Mouse (Mus musculus) hindbrain, embryonic 10.5 days (tissue): Measurements from ENCODE around the gene Lck. TPM values are rescaled to one million over a fixed set of nuclear protein-coding genes. Genes with fewer than 3 reads are reported as not detected.

Source experiments
- DNase-seq: peaks from one replicate; pipeline ENCODE4 v3.0.0-alpha.2; 2017; ENCODE audit warnings: low spot score
- H3K27ac ChIP-seq: fragments of 300-500 bp; sonication (generic); 2 replicates; pipeline ENCODE4 v1.5.1; 2016; ENCODE audit warnings: mild to moderate bottlenecking, moderate library complexity
- H3K27me3 ChIP-seq: fragments of 300-500 bp; sonication (generic); 2 replicates; pipeline ENCODE4 v1.6.1; 2016; ENCODE audit warnings: mild to moderate bottlenecking; ENCODE audit not compliant: poor library complexity, insufficient read depth, severe bottlenecking
- H3K36me3 ChIP-seq: fragments of 300-500 bp; sonication (generic); 2 replicates; pipeline ENCODE4 v1.6.1; 2016; ENCODE audit warnings: mild to moderate bottlenecking, moderate library complexity
- H3K4me1 ChIP-seq: fragments of 300-500 bp; sonication (generic); replicated peaks from 2 replicates; pipeline ENCODE4 v1.6.1; 2016; ENCODE audit warnings: mild to moderate bottlenecking
- H3K4me3 ChIP-seq: fragments of 300-500 bp; sonication (generic); 2 replicates; pipeline ENCODE4 v1.5.1; 2016; ENCODE audit warnings: mild to moderate bottlenecking, moderate library complexity
- H3K9me3 ChIP-seq: fragments of 300-500 bp; sonication (generic); 2 replicates; pipeline ENCODE4 v1.6.1; 2016; ENCODE audit warnings: mild to moderate bottlenecking, moderate library complexity
- WGBS: fragments of 180-500 bp; shearing (Covaris S2); methylation state at CpG from one replicate; pipeline ENCODE4 v1.1.7; 2016; 5-methylcytosine and 5-hydroxymethylcytosine counted together
- polyA plus RNA-seq: library from polyadenylated mRNA; unstranded; fragments of >200 nt; fragmentation: Nextera tagmentation; extraction: Ambion mirVana; gene quantifications from 2 replicates; pipeline ENCODE4 v1.2.1, GENCODE M21; 2016

The Lck gene
- polyA plus RNA-seq, 1 experiment from 2014 or later = 6.5 TPM

DNA sequence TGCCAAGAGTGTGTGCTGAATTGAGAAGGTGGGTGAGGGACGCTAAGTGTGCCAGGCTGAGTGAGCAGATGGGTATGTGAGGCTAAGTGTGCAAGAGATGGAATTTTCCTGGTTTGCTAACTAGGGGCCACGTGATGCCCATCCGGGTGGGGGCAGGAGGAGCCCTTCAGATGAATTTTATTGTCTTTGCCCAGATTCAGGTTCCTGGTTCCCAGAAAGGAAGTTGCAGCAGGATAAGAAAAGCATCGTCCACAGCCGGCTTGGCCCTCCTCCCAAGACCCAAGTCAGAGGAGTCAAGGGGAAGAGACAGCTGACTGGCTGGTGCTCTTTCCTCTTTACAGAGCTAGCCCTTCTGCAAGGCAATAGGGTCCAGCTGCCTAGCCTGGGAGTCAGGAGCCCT lies 5.0 kb upstream of the Lck start, which contains the start of gene Fam167b:
Fam167b (minus strand) TSS at position 84 of the 400 bp plus-strand sequence.
- H3K36me3 ChIP-seq = no peaks in the 10 kb centered on the region
- H3K27me3 ChIP-seq = peaks cover 5% of the 10 kb centered on the region; the same call in 1 of the 2 replicates
- no peaks in the 10 kb centered on the region for H3K9me3 ChIP-seq
- 82% methylated on average over 5 of the region's 5 CpGs for WGBS
- no peak for DNase-seq
- H3K4me3 ChIP-seq = 0 out of 2 replicates have a peak within 1 kb of the TSS, but pooled peaks have one; percentile 24
- H3K4me1 ChIP-seq = peaks cover 16% of the 10 kb centered on the region
- peak within 1 kb of the TSS; percentile 69; the same call in 1 of the 2 replicates for H3K27ac ChIP-seq

DNA sequence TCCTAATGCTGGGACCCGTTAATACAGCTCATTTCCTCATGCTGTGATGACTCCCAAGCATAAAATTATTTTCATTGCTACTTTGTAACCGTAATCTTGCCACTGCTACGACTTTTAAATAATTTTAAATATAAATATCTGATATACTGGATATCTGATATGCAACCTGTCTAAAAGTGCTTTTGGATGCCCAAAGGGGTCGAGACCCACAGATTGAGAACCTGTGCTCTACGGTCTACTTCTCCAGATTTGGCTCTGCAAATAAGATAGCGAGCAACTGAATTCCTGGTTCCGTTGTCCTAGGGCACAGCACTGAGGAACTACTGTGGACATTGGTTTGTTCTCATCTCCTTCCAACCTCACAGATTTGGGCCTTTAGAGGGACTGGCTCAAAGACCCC lies 4.2 kb upstream of the Lck start:
- peaks cover 5% of the 10 kb centered on the region; the same call in 1 of the 2 replicates for H3K27me3 ChIP-seq
- no peak for DNase-seq
- no peaks in the 10 kb centered on the region for H3K9me3 ChIP-seq
- peaks cover 17% of the 10 kb centered on the region for H3K4me1 ChIP-seq
- H3K36me3 ChIP-seq = no peaks in the 10 kb centered on the region
- H3K27ac ChIP-seq = no peak overlapping the region
- H3K4me3 ChIP-seq = no peak overlapping the region
- WGBS = 86% methylated on average over 7 of the region's 7 CpGs

DNA sequence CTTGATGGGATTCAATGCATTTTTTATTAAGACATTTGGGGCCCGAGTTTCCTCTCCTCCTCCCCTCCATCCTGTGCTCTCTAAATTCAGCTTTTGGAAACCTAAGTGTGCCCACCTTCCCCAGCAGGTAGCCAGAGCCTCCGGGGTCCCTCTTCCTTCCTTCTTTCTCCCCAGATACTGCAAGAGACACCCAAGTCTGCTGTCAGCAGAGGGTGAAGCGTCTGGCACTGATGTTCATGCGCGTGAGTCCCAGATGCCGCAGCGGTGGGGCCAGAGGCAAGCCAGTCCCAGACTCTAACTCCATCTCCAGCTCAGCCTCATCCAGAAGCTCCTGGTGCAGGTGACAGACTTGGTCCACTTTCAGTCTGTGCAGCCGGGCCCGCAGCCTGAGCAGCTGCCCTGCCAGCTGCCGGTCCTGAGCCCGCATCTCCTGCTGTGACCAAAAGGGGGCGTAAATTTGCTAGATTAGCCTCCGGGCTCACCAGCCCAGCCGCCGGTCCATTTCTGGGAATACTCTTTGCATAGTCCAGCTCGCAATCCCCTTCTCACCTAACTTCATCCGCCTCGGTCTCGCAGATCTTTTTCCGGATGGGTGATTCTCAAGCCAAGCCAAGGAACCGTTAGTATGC lies 3.5 kb upstream of the Lck start:
- H3K4me1 ChIP-seq = peaks cover 17% of the 10 kb centered on the region
- H3K4me3 ChIP-seq = peak overlapping the region; percentile 24
- peak; percentile 74 for DNase-seq
- peaks cover 5% of the 10 kb centered on the region; the same call in 1 of the 2 replicates for H3K27me3 ChIP-seq
- H3K36me3 ChIP-seq = no peaks in the 10 kb centered on the region
- peak overlapping the region; percentile 69 for H3K27ac ChIP-seq
- 33% methylated on average over 21 of the region's 21 CpGs for WGBS
- H3K9me3 ChIP-seq = no peaks in the 10 kb centered on the region

DNA sequence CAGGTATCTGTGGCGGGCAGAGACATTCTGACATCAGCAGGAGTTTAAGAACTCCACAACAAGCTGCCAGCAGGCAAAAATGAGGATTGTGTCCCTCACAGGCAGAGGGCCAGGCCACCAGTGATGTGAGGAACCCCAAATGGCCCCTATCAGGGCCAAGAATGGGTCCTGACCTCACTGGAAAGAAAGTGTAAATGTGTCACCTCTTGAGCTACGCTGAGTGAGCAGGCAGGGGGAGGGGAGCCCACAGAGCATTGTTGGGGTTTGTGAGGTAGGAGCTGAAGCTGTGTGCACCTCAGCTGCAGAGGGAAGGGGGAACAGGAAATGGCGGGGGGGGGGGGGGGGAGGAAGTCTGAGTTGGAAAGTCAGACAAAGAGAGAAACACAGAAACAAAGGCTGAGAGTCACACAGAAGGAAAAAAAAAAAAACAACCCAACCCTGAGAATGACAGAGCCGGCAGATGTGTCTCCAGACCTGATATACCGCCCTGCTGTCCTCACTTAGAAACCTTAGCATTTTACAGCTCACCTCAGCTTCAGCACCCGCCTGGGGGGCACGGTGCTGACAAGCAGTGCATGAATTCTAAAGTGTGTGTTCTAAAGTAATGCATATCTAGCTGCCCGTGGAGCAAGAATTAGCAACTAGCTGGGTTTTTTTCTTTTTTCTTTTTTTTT lies 1.9 kb upstream of the Lck start:
- H3K9me3 ChIP-seq = no peaks in the 10 kb centered on the region
- no peaks in the 10 kb centered on the region for H3K36me3 ChIP-seq
- peak overlapping the region; percentile 59; the same call in 1 of the 2 replicates for H3K27ac ChIP-seq
- H3K4me3 ChIP-seq = no peak overlapping the region
- WGBS = 61% methylated on average over 7 of the region's 8 CpGs
- peaks cover 17% of the 10 kb centered on the region for H3K4me1 ChIP-seq
- H3K27me3 ChIP-seq = peaks cover 5% of the 10 kb centered on the region; the same call in 1 of the 2 replicates
- DNase-seq = no peak

DNA sequence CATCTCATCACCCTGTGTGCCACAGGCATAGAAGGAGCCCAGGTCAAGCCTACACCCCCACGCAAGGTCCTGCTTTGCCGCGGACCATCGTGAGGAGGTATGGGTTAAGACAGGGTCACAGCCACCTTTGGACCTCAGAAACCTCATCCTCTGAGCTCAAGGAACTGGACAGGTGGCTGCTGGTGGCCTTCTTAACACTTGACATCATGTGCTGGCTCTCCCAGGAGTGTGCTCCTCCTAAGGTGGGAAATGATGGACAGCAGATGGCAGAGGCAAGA lies 409 bp downstream of the Lck start:
- Histone ChIP-seq H3K4me3 (no peak overlapping the region), H3K36me3 (no peaks in the 10 kb centered on the region), H3K4me1 (peaks cover 17% of the 10 kb centered on the region), H3K27me3 (peaks cover 3% of the 10 kb centered on the region; the same call in 1 of the 2 replicates), H3K9me3 (no peaks in the 10 kb centered on the region), H3K27ac (0 out of 2 replicates have a peak overlapping the region, but pooled peaks have one; percentile 12)
- DNase-seq = no peak
- 93% methylated on average over 4 of the region's 4 CpGs for WGBS

DNA sequence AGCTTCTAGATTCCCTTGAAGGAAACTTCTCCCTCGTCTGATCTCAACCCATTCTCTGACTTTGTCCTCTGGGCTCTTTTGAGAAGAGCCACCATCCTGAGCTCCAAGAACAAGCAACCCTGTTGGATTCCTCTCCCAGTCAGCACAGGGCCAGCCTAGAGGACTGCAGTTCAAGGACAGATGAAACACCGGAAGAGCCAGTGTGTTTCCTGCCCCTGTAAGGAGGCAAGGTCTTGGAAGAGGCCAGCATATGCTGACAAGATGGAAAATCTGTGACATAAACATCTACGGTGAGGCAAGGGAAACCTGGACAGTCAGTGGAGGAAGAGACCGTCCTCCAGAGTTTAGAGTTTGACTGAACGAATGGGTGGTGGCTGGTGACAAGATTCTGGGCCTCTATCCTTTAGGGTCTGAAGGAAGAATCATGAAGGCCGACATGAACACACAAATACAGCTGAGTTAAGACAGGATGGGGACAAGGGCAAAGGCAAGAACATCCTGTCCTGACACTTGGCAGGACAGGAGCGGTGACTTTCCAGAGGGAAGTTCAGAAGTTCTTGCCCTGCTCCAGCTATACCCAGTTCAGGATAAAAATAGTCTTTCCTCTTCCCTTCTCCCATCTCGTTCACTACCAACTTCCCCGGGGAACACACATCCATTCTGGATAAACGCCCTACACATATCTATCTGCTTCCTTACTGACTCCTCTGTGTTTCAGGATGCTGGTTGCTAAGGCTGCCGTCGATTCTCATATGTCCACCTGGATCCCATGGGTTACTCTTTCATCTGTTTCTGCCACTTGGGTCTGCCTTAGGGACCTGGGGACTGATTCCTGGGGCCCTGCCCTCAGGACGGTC lies 977 bp downstream of the Lck start:
- WGBS = 88% methylated on average over 13 of the region's 13 CpGs
- Histone ChIP-seq H3K9me3 (no peaks in the 10 kb centered on the region), H3K27ac (0 out of 2 replicates have a peak overlapping the region, but pooled peaks have one; percentile 12), H3K36me3 (no peaks in the 10 kb centered on the region), H3K4me1 (peaks cover 16% of the 10 kb centered on the region), H3K4me3 (no peak overlapping the region), H3K27me3 (no peaks in the 10 kb centered on the region; the same call in 1 of the 2 replicates)
- no peak for DNase-seq

DNA sequence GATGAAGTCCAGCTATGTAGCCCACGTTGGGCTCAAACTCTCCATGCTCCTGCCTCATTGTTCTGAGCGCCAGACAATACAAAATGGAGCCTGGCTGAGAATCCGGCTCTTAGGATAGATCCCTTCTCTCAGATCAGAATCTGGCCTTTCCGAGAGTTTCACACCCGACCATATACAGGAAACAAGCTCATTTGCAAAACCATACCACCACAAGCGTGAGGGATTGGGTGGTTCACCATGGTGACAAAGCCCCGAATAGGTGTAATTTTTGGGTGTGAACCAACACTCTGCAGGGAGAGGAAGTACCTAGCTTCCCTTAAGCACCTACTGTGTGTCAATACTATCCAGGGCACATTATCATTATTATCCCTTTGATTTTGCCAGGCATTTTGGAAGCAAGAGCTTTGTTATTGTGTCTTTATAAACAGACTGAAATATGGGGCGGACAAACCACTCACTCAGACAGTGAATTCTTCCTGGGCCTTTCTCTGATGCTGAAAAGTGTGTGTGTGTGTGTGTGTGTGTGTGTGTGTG lies 1.8 kb downstream of the Lck start:
- H3K4me3 ChIP-seq = no peak overlapping the region
- H3K27me3 ChIP-seq = no peaks in the 10 kb centered on the region; the same call in 1 of the 2 replicates
- no peaks in the 10 kb centered on the region for H3K9me3 ChIP-seq
- peaks cover 9% of the 10 kb centered on the region for H3K4me1 ChIP-seq
- DNase-seq = no peak
- WGBS = 79% methylated on average over 8 of the region's 8 CpGs
- no peaks in the 10 kb centered on the region for H3K36me3 ChIP-seq
- no peak overlapping the region for H3K27ac ChIP-seq

DNA sequence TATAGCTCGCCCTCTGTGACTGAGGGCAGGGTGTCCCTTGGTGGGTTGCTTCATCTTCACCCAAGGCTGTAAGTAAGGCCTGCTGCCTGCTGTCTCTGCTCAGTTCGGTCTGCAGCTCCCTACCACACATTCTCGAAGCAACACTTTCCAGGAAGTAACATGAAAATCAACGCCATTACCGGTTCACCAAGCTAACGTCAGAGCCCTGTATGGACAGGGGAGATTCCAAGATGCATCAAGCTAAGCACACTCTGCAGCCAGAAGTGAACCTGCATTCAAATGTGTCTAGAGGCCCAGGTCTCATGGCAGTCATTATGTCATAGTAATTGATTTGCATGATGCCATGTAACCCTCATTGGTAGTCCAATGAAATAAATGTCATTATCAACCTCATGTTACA lies 3.4 kb downstream of the Lck start:
- Histone ChIP-seq H3K27ac (no peak overlapping the region), H3K4me1 (peaks cover 3% of the 10 kb centered on the region), H3K27me3 (no peaks in the 10 kb centered on the region), H3K4me3 (no peak overlapping the region), H3K36me3 (no peaks in the 10 kb centered on the region), H3K9me3 (no peaks in the 10 kb centered on the region)
- 90% methylated on average over 6 of the region's 6 CpGs for WGBS
- DNase-seq = no peak

DNA sequence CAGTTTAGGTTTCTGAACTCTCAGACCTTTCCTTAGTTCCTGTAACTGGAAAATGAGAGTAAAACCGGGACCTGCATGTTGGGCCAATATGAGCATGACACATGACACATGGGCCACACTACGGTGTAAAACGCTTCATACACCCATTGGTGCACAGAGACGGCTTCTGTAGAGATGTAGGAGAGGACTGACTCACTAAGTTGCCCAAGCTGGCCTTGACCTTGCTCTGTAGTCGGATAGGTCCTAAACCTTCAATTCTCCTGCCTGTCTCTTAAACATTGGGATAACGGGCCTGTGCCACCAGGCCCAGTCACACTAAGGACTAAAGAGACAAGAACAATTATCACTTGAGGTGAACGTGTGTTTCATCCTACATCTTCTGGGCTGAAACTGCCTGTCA lies 5.1 kb downstream of the Lck start:
- WGBS = 87% methylated on average over 7 of the region's 7 CpGs
- Histone ChIP-seq H3K36me3 (no peaks in the 10 kb centered on the region), H3K27me3 (no peaks in the 10 kb centered on the region), H3K9me3 (no peaks in the 10 kb centered on the region), H3K4me1 (peaks cover 7% of the 10 kb centered on the region), H3K27ac (no peak overlapping the region), H3K4me3 (no peak overlapping the region)
- DNase-seq = no peak

DNA sequence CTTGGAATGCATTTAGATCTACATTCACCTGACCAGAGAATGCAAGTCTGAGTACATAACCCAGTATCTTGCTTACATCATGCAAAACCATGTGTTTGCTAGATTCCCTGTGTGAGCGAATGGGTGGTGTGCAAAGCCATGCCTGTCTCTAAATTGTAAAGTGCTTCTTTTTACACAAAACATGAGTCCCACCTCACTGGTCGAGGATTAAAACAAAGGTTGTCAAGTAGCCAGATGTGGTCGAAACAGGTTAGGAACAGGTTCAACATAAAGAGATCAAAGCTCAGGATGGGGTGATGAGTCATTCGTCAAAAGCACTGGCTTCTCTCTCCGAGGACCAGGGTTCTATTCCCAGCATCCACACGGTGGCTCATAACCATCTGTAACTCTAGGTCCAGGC lies 8.3 kb downstream of the Lck start:
- DNase-seq = no peak
- Histone ChIP-seq H3K27ac (no peak overlapping the region), H3K4me3 (no peak overlapping the region), H3K9me3 (no peaks in the 10 kb centered on the region), H3K36me3 (no peaks in the 10 kb centered on the region), H3K4me1 (peaks cover 9% of the 10 kb centered on the region), H3K27me3 (no peaks in the 10 kb centered on the region)
- WGBS = 84% methylated on average over 6 of the region's 6 CpGs

DNA sequence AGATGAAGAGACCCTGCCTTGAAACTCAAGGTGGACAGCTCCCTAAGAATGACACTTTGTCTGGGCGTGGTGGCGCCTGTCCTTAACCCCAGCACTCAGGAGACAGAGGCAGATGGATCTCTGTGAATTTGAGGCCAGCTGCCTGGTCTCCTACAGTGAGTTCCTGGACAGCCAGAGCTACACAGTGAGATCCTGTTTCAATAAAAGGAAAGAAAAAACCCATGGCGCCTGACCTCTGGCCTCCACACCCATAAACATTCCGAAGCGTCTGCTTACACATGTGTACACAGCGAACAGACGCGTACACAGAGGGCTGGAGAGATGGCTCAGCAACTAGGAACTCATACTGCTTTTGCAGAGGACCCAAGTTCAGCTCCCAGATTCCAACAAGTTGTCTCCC lies 9.7 kb downstream of the Lck start:
- Histone ChIP-seq H3K27me3 (no peaks in the 10 kb centered on the region), H3K36me3 (no peaks in the 10 kb centered on the region), H3K27ac (no peak overlapping the region), H3K4me1 (peaks cover 9% of the 10 kb centered on the region), H3K4me3 (no peak overlapping the region), H3K9me3 (no peaks in the 10 kb centered on the region)
- peak; percentile 47 for DNase-seq
- 50% methylated on average over 8 of the region's 8 CpGs for WGBS

DNA sequence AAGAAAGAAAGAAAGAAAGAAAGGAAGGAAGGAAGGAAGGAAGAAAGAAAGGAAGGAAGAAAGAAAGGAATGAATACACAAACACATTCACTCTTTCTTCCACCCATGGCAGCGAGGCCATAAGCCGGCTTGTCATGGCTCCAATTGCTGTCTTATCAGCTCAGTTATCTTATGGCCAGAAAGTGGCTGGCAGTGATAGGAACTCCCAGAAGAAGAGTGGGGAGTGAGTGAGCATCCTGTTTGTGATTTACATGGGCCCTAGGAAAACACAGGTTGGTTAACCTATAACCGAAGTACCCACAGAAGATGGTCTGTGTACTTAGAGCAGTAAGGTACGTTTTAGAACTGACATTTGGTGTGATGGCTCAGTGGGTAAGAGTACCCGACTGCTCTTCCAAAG lies 12.3 kb downstream of the Lck start:
- no peak for DNase-seq
- Histone ChIP-seq H3K27me3 (0 out of 2 replicates have a peak, but pooled peaks cover 6% of the 10 kb centered on the region), H3K27ac (no peak overlapping the region), H3K4me3 (no peak overlapping the region), H3K4me1 (peaks cover 21% of the 10 kb centered on the region), H3K9me3 (no peaks in the 10 kb centered on the region), H3K36me3 (no peaks in the 10 kb centered on the region)
- WGBS = 86% methylated on average over 5 of the region's 5 CpGs
